Mouse (Mus musculus): ENCODE data around the gene Gm39115. TPM values are rescaled to one million over a fixed set of nuclear protein-coding genes. Genes with fewer than 3 reads are reported as not detected.
"Not testable (repeated sequence)": the region's sequence is repeated elsewhere in the genome, so short reads cannot be mapped to it uniquely, and the experiment has no call there.

Gm39115 gene
- total and polyA plus RNA-seq, 2 experiments, result not detected

GRCm38 (mm10) chr7:142159366-142159765 is 23.5 kb upstream of the Gm39115 start:
- DNase-seq (ENCODE audit: extremely low read depth, low read depth, low spot score), result no peak
- H3K36me3 ChIP-seq (ENCODE audit: control insufficient read depth, insufficient read depth, low read length), result no peaks in the 10 kb centered on the region
- no peak overlapping the region for H3K4me3 ChIP-seq (ENCODE audit: insufficient read depth, low read depth, low read length)
- H3K9ac ChIP-seq (ENCODE audit: low read depth, low read length), result no peak overlapping the region
- 92% methylated on average over 3 of the region's 3 CpGs for WGBS
- no peak overlapping the region for H3K27ac ChIP-seq (replicated peaks; ENCODE audit: insufficient read depth, low read depth, low read length)
- no peaks in the 10 kb centered on the region for H3K27me3 ChIP-seq (ENCODE audit: control insufficient read depth, insufficient read depth, low read length)
- TF ChIP-seq POLR2A (IDR thresholded peaks at IDR 0.05; ENCODE audit: extremely low read depth, insufficient read depth, low read length) (no peak), CTCF (IDR thresholded peaks at IDR 0.05; ENCODE audit: low read depth, low read length) (no peak)
- no peaks in the 10 kb centered on the region for H3K4me1 ChIP-seq (ENCODE audit: control insufficient read depth, insufficient read depth, low read length)
- H3K79me2 ChIP-seq (ENCODE audit: control insufficient read depth, insufficient read depth, low read length), result no peaks in the 10 kb centered on the region

DNA sequence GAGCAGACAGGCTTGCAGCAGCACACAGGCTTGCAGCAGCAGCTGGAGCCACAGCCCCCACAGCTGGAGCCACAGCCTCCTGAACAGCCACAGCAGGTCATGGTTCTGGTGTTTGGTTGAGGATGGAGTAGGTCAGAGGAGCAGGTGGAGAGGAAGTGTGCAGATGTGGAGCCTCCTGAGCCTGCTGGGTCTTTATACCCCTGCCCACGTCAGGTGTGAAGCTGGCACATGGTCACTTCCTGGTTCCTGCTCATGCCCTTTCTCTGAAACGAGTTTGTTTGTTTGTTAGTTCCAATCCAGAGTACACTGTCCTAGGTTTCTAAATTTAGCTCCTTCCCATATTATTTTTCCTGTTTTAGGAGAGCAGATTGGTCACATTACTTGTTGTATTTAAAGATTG is 21.2 kb upstream of the Gm39115 start, which contains the start of gene Gm29735:
Gene Gm29735 (minus strand): TSS at position 101 of the 400 bp plus-strand sequence.
- not testable (repeated sequence) for H3K79me2 ChIP-seq (ENCODE audit: control insufficient read depth, insufficient read depth, low read length)
- WGBS, result 24% methylated on average over 2 of the region's 2 CpGs

DNA sequence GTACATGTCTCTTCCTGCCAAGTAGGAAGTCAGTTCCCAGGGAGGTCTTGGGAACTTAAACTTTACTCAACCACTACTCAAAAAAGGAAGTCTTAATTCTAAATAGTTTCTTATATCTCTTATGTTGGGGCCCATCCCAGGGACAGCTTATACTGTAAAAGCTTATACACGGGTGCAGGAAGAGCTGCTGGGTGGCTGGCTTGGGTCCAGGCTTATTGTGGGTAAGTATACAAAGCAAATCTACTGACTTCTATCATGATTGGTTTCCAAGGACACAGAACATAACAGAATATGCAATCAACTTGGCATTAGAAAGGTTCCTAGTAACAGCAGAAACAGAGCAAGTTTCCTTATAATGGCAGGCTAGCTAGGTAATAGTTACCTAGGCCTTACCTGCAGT is 19.5 kb upstream of the Gm39115 start:
- Histone ChIP-seq H3K27me3 (ENCODE audit: control insufficient read depth, insufficient read depth, low read length) (no peaks in the 10 kb centered on the region), H3K27ac (replicated peaks; ENCODE audit: insufficient read depth, low read depth, low read length) (no peak overlapping the region), H3K36me3 (ENCODE audit: control insufficient read depth, insufficient read depth, low read length) (no peaks in the 10 kb centered on the region), H3K4me3 (ENCODE audit: insufficient read depth, low read depth, low read length) (no peak overlapping the region), H3K79me2 (ENCODE audit: control insufficient read depth, insufficient read depth, low read length) (no peaks in the 10 kb centered on the region), H3K4me1 (ENCODE audit: control insufficient read depth, insufficient read depth, low read length) (no peaks in the 10 kb centered on the region), H3K9ac (ENCODE audit: low read depth, low read length) (no peak overlapping the region)
- WGBS, result 60% methylated on average over 1 of the region's 1 CpGs
- no peak for TF ChIP-seq POLR2A (IDR thresholded peaks at IDR 0.05; ENCODE audit: extremely low read depth, insufficient read depth, low read length)
- no peak for TF ChIP-seq CTCF (IDR thresholded peaks at IDR 0.05; ENCODE audit: low read depth, low read length)
- no peak for DNase-seq (ENCODE audit: extremely low read depth, low read depth, low spot score)

More for the DNA sequence above, 21.2 kb upstream of the Gm39115 start, which contains the start of gene Gm29735:
- H3K4me3 ChIP-seq (ENCODE audit: insufficient read depth, low read depth, low read length); H3K36me3 ChIP-seq (ENCODE audit: control insufficient read depth, insufficient read depth, low read length); H3K9ac ChIP-seq (ENCODE audit: low read depth, low read length); H3K27me3 ChIP-seq (ENCODE audit: control insufficient read depth, insufficient read depth, low read length); DNase-seq (ENCODE audit: extremely low read depth, low read depth, low spot score); H3K27ac ChIP-seq (replicated peaks; ENCODE audit: insufficient read depth, low read depth, low read length); H3K4me1 ChIP-seq (ENCODE audit: control insufficient read depth, insufficient read depth, low read length): not testable (repeated sequence)

DNA sequence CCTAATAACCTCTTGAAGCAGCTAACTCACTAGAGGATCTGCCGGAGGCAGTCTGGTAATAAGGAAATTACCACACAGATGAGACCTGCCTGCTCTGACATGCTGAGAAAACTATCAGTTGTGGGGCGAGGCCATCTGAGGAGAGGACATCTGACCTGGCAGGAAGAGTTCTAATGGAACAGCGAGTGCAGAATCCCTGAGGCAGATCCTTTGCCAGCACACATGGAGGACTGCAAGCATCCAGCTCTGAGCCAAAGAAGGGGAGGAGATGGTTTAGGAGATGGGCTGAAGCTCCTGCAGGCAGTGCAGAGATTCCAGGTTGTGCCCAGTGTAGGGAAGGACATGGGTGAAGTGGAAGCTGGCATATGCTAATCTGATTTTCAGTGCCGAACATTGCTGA is 16.4 kb upstream of the Gm39115 start:
- Histone ChIP-seq H3K79me2 (ENCODE audit: control insufficient read depth, insufficient read depth, low read length) (no peaks in the 10 kb centered on the region), H3K4me1 (ENCODE audit: control insufficient read depth, insufficient read depth, low read length) (no peaks in the 10 kb centered on the region), H3K9ac (ENCODE audit: low read depth, low read length) (no peak overlapping the region), H3K4me3 (ENCODE audit: insufficient read depth, low read depth, low read length) (no peak overlapping the region), H3K27me3 (ENCODE audit: control insufficient read depth, insufficient read depth, low read length) (no peaks in the 10 kb centered on the region), H3K27ac (replicated peaks; ENCODE audit: insufficient read depth, low read depth, low read length) (no peak overlapping the region), H3K36me3 (ENCODE audit: control insufficient read depth, insufficient read depth, low read length) (no peaks in the 10 kb centered on the region)
- no peak for TF ChIP-seq POLR2A (IDR thresholded peaks at IDR 0.05; ENCODE audit: extremely low read depth, insufficient read depth, low read length)
- TF ChIP-seq CTCF (IDR thresholded peaks at IDR 0.05; ENCODE audit: low read depth, low read length), result no peak
- WGBS, result 80% methylated on average over 4 of the region's 4 CpGs
- DNase-seq (ENCODE audit: extremely low read depth, low read depth, low spot score), result no peak

GRCm38 (mm10) chr7:142148633-142149032 is 12.8 kb upstream of the Gm39115 start:
- peaks cover 4% of the 10 kb centered on the region; the same call in 1 of the 2 replicates for H3K27me3 ChIP-seq (ENCODE audit: control insufficient read depth, insufficient read depth, low read length)
- H3K27ac ChIP-seq (replicated peaks; ENCODE audit: insufficient read depth, low read depth, low read length), result no peak overlapping the region
- H3K9ac ChIP-seq (ENCODE audit: low read depth, low read length), result no peak overlapping the region
- TF ChIP-seq CTCF (IDR thresholded peaks at IDR 0.05; ENCODE audit: low read depth, low read length) (no peak), POLR2A (IDR thresholded peaks at IDR 0.05; ENCODE audit: extremely low read depth, insufficient read depth, low read length) (no peak)
- DNase-seq (ENCODE audit: extremely low read depth, low read depth, low spot score), result no peak
- H3K4me1 ChIP-seq (ENCODE audit: control insufficient read depth, insufficient read depth, low read length), result no peaks in the 10 kb centered on the region
- H3K36me3 ChIP-seq (ENCODE audit: control insufficient read depth, insufficient read depth, low read length), result no peaks in the 10 kb centered on the region
- H3K79me2 ChIP-seq (ENCODE audit: control insufficient read depth, insufficient read depth, low read length), result no peaks in the 10 kb centered on the region
- H3K4me3 ChIP-seq (ENCODE audit: insufficient read depth, low read depth, low read length), result no peak overlapping the region

- H3K79me2 ChIP-seq (ENCODE audit: control insufficient read depth, insufficient read depth, low read length), result no peaks in the 10 kb centered on the region
Measured at GRCm38 (mm10) chr7:142146033-142146432, 10.2 kb upstream of the Gm39115 start.

More at GRCm38 (mm10) chr7:142146033-142146432, 10.2 kb upstream of the Gm39115 start:
- H3K27ac ChIP-seq (replicated peaks; ENCODE audit: insufficient read depth, low read depth, low read length), result no peak overlapping the region
- H3K27me3 ChIP-seq (ENCODE audit: control insufficient read depth, insufficient read depth, low read length), result peaks cover 4% of the 10 kb centered on the region; the same call in 1 of the 2 replicates
- H3K9ac ChIP-seq (ENCODE audit: low read depth, low read length), result no peak overlapping the region
- H3K4me1 ChIP-seq (ENCODE audit: control insufficient read depth, insufficient read depth, low read length), result no peaks in the 10 kb centered on the region
- peak; percentile 58 for DNase-seq (ENCODE audit: extremely low read depth, low read depth, low spot score)
- no peaks in the 10 kb centered on the region for H3K36me3 ChIP-seq (ENCODE audit: control insufficient read depth, insufficient read depth, low read length)
- 0% methylated on average over 1 of the region's 1 CpGs for WGBS
- no peak overlapping the region for H3K4me3 ChIP-seq (ENCODE audit: insufficient read depth, low read depth, low read length)
- TF ChIP-seq POLR2A (IDR thresholded peaks at IDR 0.05; ENCODE audit: extremely low read depth, insufficient read depth, low read length) (no peak), CTCF (IDR thresholded peaks at IDR 0.05; ENCODE audit: low read depth, low read length) (0 out of 2 replicates have a peak, but pooled peaks have one; percentile 18)

All from liver, adult 2 months (tissue).